Mouse (Mus musculus): ENCODE measurements around the gene Rsph14.

DNA sequence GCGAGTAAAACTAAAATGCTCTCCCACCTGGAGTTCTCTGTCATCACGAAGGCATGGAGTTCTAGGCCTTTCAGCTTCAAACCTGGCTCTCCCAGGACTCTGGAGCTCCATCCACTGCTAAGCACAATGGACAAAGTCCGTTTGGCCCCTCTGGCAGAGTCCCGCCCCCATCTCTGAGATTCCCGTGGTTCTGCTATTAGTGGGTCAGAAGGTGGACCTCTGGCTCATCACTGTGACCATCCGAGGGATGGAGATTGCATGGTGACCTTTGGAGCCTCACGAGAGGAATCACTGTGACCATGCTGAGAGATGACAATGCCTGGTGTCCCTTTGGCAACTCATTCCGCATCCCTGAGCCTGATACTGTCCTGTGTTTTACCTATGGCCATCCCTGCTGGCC, 20.5 kb upstream of the Rsph14 start:
- TF ChIP-seq HCFC1 (IDR thresholded peaks at IDR 0.05; ENCODE audit: borderline replicate concordance, insufficient read depth, low read length): no peak
- no peak for TF ChIP-seq ZNF384 (IDR thresholded peaks at IDR 0.05; ENCODE audit: low read depth, low read length)
- no peak for TF ChIP-seq MAFK (IDR thresholded peaks at IDR 0.05; ENCODE audit: insufficient read depth, low read depth, low read length)
